Mouse (Mus musculus): ENCODE results near the gene Meis1.

The Meis1 gene

GRCm38 (mm10) chr11:19014441-19015161 is 4.2 kb downstream of the Meis1 start:
- DNase-seq (ENCODE audit: low read depth, low spot score) = no peak

GRCm38 (mm10) chr11:19014113-19014440 is 4.7 kb downstream of the Meis1 start:
- DNase-seq (ENCODE audit: low read depth, low spot score) = no peak

GRCm38 (mm10) chr11:19013141-19014112 is 5.4 kb downstream of the Meis1 start:
- no peak for DNase-seq (ENCODE audit: low read depth, low spot score)

- DNase-seq (ENCODE audit: low read depth, low spot score) = no peak
Observed at GRCm38 (mm10) chr11:19012463-19013115, 6.2 kb downstream of the Meis1 start.

GRCm38 (mm10) chr11:19012001-19012400 is 6.8 kb downstream of the Meis1 start:
- no peak for DNase-seq (ENCODE audit: low read depth, low spot score)

GRCm38 (mm10) chr11:19011108-19011805 is 7.5 kb downstream of the Meis1 start:
- no peak for DNase-seq (ENCODE audit: low read depth, low spot score)

GRCm38 (mm10) chr11:19010396-19010811 is 8.4 kb downstream of the Meis1 start:
- DNase-seq (ENCODE audit: low read depth, low spot score) = no peak

GRCm38 (mm10) chr11:19009536-19010395 is 9.0 kb downstream of the Meis1 start:
- DNase-seq (ENCODE audit: low read depth, low spot score) = no peak

- DNase-seq (ENCODE audit: low read depth, low spot score) = no peak
Observed at GRCm38 (mm10) chr11:19008610-19009384, 10.0 kb downstream of the Meis1 start.

GRCm38 (mm10) chr11:19007541-19008424 is 11.0 kb downstream of the Meis1 start:
- DNase-seq (ENCODE audit: low read depth, low spot score) = no peak

GRCm38 (mm10) chr11:19007068-19007467 is 11.7 kb downstream of the Meis1 start:
- no peak for DNase-seq (ENCODE audit: low read depth, low spot score)

GRCm38 (mm10) chr11:19005913-19006693 is 12.7 kb downstream of the Meis1 start:
- DNase-seq (ENCODE audit: low read depth, low spot score) = no peak

- DNase-seq (ENCODE audit: low read depth, low spot score) = no peak
Observed at GRCm38 (mm10) chr11:19005007-19005912, 13.5 kb downstream of the Meis1 start.

- no peak for DNase-seq (ENCODE audit: low read depth, low spot score)
Observed at GRCm38 (mm10) chr11:19003066-19003465, 15.7 kb downstream of the Meis1 start.

GRCm38 (mm10) chr11:18996767-18997166 is 22.0 kb downstream of the Meis1 start:
- DNase-seq (ENCODE audit: low read depth, low spot score) = no peak

- DNase-seq (ENCODE audit: low read depth, low spot score) = no peak
Observed at GRCm38 (mm10) chr11:18996289-18996688, 22.5 kb downstream of the Meis1 start.

- no peak for DNase-seq (ENCODE audit: low read depth, low spot score)
Observed at GRCm38 (mm10) chr11:18992796-18993195, 26.0 kb downstream of the Meis1 start.
